ENCODE assay signal across 11 mouse cellular contexts in the genomic region with DNA sequence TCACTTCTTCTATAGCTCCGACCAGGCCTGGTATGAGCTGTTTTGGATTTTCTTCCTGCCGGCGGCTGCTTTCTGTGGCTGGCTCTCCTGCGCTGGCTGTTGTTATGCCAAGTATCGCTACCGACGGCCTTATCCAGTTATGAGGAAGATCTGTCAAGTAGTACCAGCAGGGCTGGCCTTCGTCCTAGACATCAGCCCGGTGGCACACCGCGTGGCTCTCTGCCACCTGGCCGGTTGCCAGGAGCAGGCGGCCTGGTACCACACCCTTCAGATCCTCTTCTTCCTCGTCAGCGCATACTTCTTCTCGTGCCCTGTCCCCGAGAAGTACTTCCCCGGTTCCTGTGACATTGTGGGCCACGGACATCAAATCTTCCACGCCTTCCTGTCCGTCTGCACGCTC. TPM values are rescaled to one million over a fixed set of nuclear protein-coding genes. Genes with fewer than 3 reads are reported as not detected.
DNase-seq lines count a peak whose midpoint lies in the region; ATAC-seq and TF ChIP-seq lines count a peak whose summit lies in the region.
"Had no signal": no experiment of that assay in that cellular context is flagged by ENCODE, and none has a peak within 500 bp of the region (broad histone marks: within the 10 kb centered on the region; RNA-seq: fewer than 3 reads in every experiment).

No protein-coding gene starts in this region.

- H3K27me3 ChIP-seq in heart, embryonic 11.5 days (ENCODE audit: control insufficient read depth, insufficient read depth, low read length), result no peaks in the 10 kb centered on the region
- H3K27me3 ChIP-seq in ES-Bruce4 (ENCODE audit: control insufficient read depth, insufficient read depth, low read length, poor library complexity, severe bottlenecking), result no peaks in the 10 kb centered on the region
- no peaks in the 10 kb centered on the region for H3K27me3 ChIP-seq in heart, embryonic 14.5 days (ENCODE audit: control insufficient read depth, insufficient read depth, low read length)
- no peaks in the 10 kb centered on the region for H3K27me3 ChIP-seq in midbrain, embryonic 16.5 days (ENCODE audit: control insufficient read depth, insufficient read depth, low read depth, low read length)
- H3K27me3 ChIP-seq: CH12.LX; limb, embryonic 13.5 days had no signal

- ATAC-seq in heart, embryonic 11.5 days (replicated peaks; ENCODE audit: insufficient number of reproducible peaks, low FRiP score, low TSS enrichment), result no peak
- 0 out of 2 replicates have a peak, but pooled peaks have one; percentile 12 for ATAC-seq in cerebellum, adult (ENCODE audit: insufficient number of reproducible peaks, low FRiP score, low TSS enrichment)
- peak; percentile 47; the same call in 1 of the 2 replicates for ATAC-seq in heart, embryonic 14.5 days (ENCODE audit: insufficient number of reproducible peaks, insufficient read depth, low FRiP score, low read depth)
- no peak for ATAC-seq in megakaryocyte, adult 5-6 weeks (ENCODE audit: poor library complexity, severe bottlenecking)
- no peak for ATAC-seq in midbrain, embryonic 16.5 days

- no peak overlapping the region for H3K27ac ChIP-seq in heart, embryonic 11.5 days (ENCODE audit: low read depth, low read length)
- H3K27ac ChIP-seq in ES-Bruce4 (ENCODE audit: insufficient read depth, low read length), result no peak overlapping the region
- H3K27ac ChIP-seq in heart, embryonic 14.5 days (replicated peaks in 1 of 2; ENCODE audit: control insufficient read depth in 1 of 2, insufficient read depth in 1 of 2, low read depth in 2 of 2, low read length in 2 of 2), result peak overlapping the region in 1 of 2 experiments; percentile 1; a peak in 1 of 4 replicates
- no peak overlapping the region for H3K27ac ChIP-seq in midbrain, embryonic 16.5 days (ENCODE audit: low read length)
- H3K27ac ChIP-seq: kidney, postnatal 0 days; limb, embryonic 13.5 days had no signal

- no peak for TF ChIP-seq EP300 in ES-Bruce4 (IDR thresholded peaks at IDR 0.05; ENCODE audit: insufficient read depth, low read depth, low read length)

- H3K36me3 ChIP-seq in heart, embryonic 11.5 days (ENCODE audit: control insufficient read depth, insufficient read depth, low read length), result no peaks in the 10 kb centered on the region
- no peaks in the 10 kb centered on the region for H3K36me3 ChIP-seq in ES-Bruce4 (ENCODE audit: control insufficient read depth, insufficient read depth, low read length, poor library complexity, severe bottlenecking)
- no peaks in the 10 kb centered on the region for H3K36me3 ChIP-seq in heart, embryonic 14.5 days (ENCODE audit: control insufficient read depth, insufficient read depth, low read length)
- peaks cover 8% of the 10 kb centered on the region for H3K36me3 ChIP-seq in midbrain, embryonic 16.5 days (ENCODE audit: control insufficient read depth, insufficient read depth, low read length)

- no peaks in the 10 kb centered on the region for H3K4me1 ChIP-seq in heart, embryonic 11.5 days (ENCODE audit: control insufficient read depth, insufficient read depth, low read length)
- H3K4me1 ChIP-seq in ES-Bruce4 (ENCODE audit: control insufficient read depth, insufficient read depth, low read length), result no peaks in the 10 kb centered on the region
- H3K4me1 ChIP-seq in heart, embryonic 14.5 days (ENCODE audit: control insufficient read depth in 2 of 2, insufficient read depth in 2 of 2, low read length in 2 of 2), result peaks cover 6 to 10% of the 10 kb centered on the region in 2 experiments; a peak in 2 of 4 replicates
- H3K4me1 ChIP-seq in midbrain, embryonic 16.5 days (ENCODE audit: control insufficient read depth, insufficient read depth, low read length), result no peaks in the 10 kb centered on the region
- H3K4me1 ChIP-seq: limb, embryonic 13.5 days had no signal

- no peak overlapping the region for H3K4me3 ChIP-seq in heart, embryonic 11.5 days (ENCODE audit: low read depth, low read length)
- peak overlapping the region; percentile 14; the same call in 1 of the 2 replicates for H3K4me3 ChIP-seq in ES-Bruce4 (ENCODE audit: low read depth, low read length)
- H3K4me3 ChIP-seq in heart, embryonic 14.5 days (ENCODE audit: control insufficient read depth in 1 of 2, insufficient read depth in 1 of 2, low read depth in 1 of 2, low read length in 2 of 2), result no peak overlapping the region
- no peak overlapping the region for H3K4me3 ChIP-seq in midbrain, embryonic 16.5 days (ENCODE audit: low read depth, low read length)
- H3K4me3 ChIP-seq: limb, embryonic 13.5 days had no signal

- H3K4me2 ChIP-seq in heart, embryonic 11.5 days, result no peak overlapping the region
- peak overlapping the region; percentile 31; the same call in 1 of the 2 replicates for H3K4me2 ChIP-seq in heart, embryonic 14.5 days (ENCODE audit: low read length)
- H3K4me2 ChIP-seq in midbrain, embryonic 16.5 days (ENCODE audit: low read length), result no peak overlapping the region
- H3K4me2 ChIP-seq: limb, embryonic 13.5 days had no signal

- no peak for TF ChIP-seq POLR2A in ES-Bruce4 (IDR thresholded peaks at IDR 0.05; ENCODE audit: insufficient read depth, low read length)

- peak; percentile 94 for DNase-seq in heart, adult 11 months
- DNase-seq in kidney, adult 18-20 months, result no peak

- WGBS in heart, embryonic 11.5 days (ENCODE audit: insufficient replicate concordance), result 81% methylated on average over 22 of the region's 22 CpGs
- 53% methylated on average over 22 of the region's 22 CpGs for WGBS in heart, embryonic 14.5 days
- 88% methylated on average over 22 of the region's 22 CpGs for WGBS in midbrain, embryonic 16.5 days

- no peak for TF ChIP-seq CTCF in ES-Bruce4 (IDR thresholded peaks at IDR 0.05; ENCODE audit: low read depth, low read length)

- H3K9me3 ChIP-seq in heart, embryonic 11.5 days (replicated peaks; ENCODE audit: control insufficient read depth, low read length), result no peaks in the 10 kb centered on the region
- no peaks in the 10 kb centered on the region for H3K9me3 ChIP-seq in ES-Bruce4 (replicated peaks; ENCODE audit: control insufficient read depth, insufficient read depth, low read length, poor library complexity, severe bottlenecking)
- no peaks in the 10 kb centered on the region for H3K9me3 ChIP-seq in heart, embryonic 14.5 days (ENCODE audit: control insufficient read depth, low read length)
- H3K9me3 ChIP-seq in midbrain, embryonic 16.5 days (replicated peaks; ENCODE audit: control insufficient read depth, low read length, poor library complexity, severe bottlenecking), result no peaks in the 10 kb centered on the region
- H3K9me3 ChIP-seq: limb, embryonic 13.5 days had no signal

- H3K9ac ChIP-seq in heart, embryonic 11.5 days (ENCODE audit: low read depth, low read length), result no peak overlapping the region
- no peak overlapping the region for H3K9ac ChIP-seq in ES-Bruce4 (ENCODE audit: low read depth, poor library complexity, severe bottlenecking)
- H3K9ac ChIP-seq in heart, embryonic 14.5 days (ENCODE audit: low read length), result no peak overlapping the region
- no peak overlapping the region for H3K9ac ChIP-seq in midbrain, embryonic 16.5 days (ENCODE audit: low read depth, low read length)
- H3K9ac ChIP-seq: limb, embryonic 13.5 days had no signal

RNA-seq across cellular contexts. Expression of gene Efhc1, which starts 16.3 kb away (rescaled TPM):
- polyA plus RNA-seq in heart, embryonic 11.5 days (2014; fragmentation: Nextera tagmentation; extraction: Ambion mirVana), result 0.66 and 1.3 TPM in 2 replicates
- 4.2 and 8.2 TPM in 2 replicates for polyA plus RNA-seq in ES-Bruce4 (2011; ENCODE audit: insufficient read depth, insufficient read length, low read depth, missing spikeins)
- 0.81 and 1.9 TPM in 2 replicates for polyA plus RNA-seq in heart, embryonic 14.5 days (2014; fragmentation: Nextera tagmentation; extraction: Ambion mirVana)
- 0.21 and 0.85 TPM in 2 replicates for total RNA-seq in megakaryocyte, adult 5-6 weeks (2015)
- total RNA-seq in megakaryocyte, adult 5-6 weeks (2017), result not detected in 2 replicates
- 2.0 and 2.5 TPM in 2 replicates for polyA plus RNA-seq in midbrain, embryonic 16.5 days (2015; fragmentation: Nextera tagmentation; extraction: Ambion mirVana)
- total RNA-seq: CH12.LX had no signal

RNA-seq across cellular contexts. Expression of gene Paqr8, which starts 44.7 kb away (rescaled TPM):
- 3.0 and 4.8 TPM in 2 replicates for polyA plus RNA-seq in heart, embryonic 11.5 days (2014; fragmentation: Nextera tagmentation; extraction: Ambion mirVana)
- polyA plus RNA-seq in ES-Bruce4 (2011; ENCODE audit: insufficient read depth, insufficient read length, low read depth, missing spikeins), result 4.4 and 4.9 TPM in 2 replicates
- 3.3 and 3.8 TPM in 2 replicates for polyA plus RNA-seq in heart, embryonic 14.5 days (2014; fragmentation: Nextera tagmentation; extraction: Ambion mirVana)
- total RNA-seq in megakaryocyte, adult 5-6 weeks (2015), result 0.71 and 1.7 TPM in 2 replicates
- total RNA-seq in megakaryocyte, adult 5-6 weeks (2017), result 0.84 and 1.1 TPM in 2 replicates
- polyA plus RNA-seq in midbrain, embryonic 16.5 days (2015; fragmentation: Nextera tagmentation; extraction: Ambion mirVana), result 33.7 and 34.1 TPM in 2 replicates

Comparison
In these comparisons a context has a peak if more than half of its experiments do, and no peak if none do; other contexts are left out.
1. ATAC-seq: peak in cerebellum, adult (single experiment) and heart, embryonic 14.5 days (single experiment); none in heart, embryonic 11.5 days (single experiment), megakaryocyte, adult 5-6 weeks (single experiment) and midbrain, embryonic 16.5 days (single experiment).